8 mouse cellular contexts compared by ENCODE assay signal in the genomic region with DNA sequence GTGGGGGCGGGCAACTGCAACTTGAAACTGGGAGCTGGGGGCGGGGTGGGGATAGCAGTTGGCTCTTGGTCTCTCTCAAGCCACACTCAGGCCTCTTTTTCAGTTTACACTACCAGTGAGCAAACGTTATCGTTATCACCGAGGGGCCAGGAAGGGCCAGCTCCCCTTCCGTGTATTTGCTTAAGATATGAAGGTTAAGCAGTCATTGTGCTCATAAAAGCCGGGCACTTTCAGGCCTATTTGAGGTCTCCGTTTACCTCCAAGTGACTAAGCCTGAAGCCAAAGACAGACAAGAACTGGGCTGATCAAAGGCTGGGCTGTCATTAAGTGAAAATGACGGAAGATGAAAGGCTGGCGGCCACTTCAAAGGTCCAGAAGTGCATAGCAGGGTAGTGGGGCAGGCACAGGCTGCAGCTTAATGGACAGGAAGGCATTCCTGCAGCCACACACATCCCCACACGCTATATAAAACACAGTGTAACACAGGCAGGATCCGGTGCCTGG.
DNase-seq lines count a peak whose midpoint lies in the region; ATAC-seq lines count a peak whose summit lies in the region.

No protein-coding gene starts in this region.

- peak; percentile 85 for ATAC-seq in heart, embryonic 11.5 days (replicated peaks; ENCODE audit: insufficient number of reproducible peaks, low FRiP score, low TSS enrichment)
- ATAC-seq in hindbrain, embryonic 16.5 days, result 0 out of 2 replicates have a peak, but pooled peaks have one; percentile 26
- ATAC-seq in lung, embryonic 16.5 days (ENCODE audit: low read depth), result peak; percentile 88

- WGBS in heart, embryonic 11.5 days (ENCODE audit: insufficient replicate concordance), result under 1% methylated on average over 12 of the region's 12 CpGs
- 5% methylated on average over 12 of the region's 12 CpGs for WGBS in embryonic facial prominence, embryonic 10.5 days
- WGBS in hindbrain, embryonic 16.5 days, result 15% methylated on average over 12 of the region's 12 CpGs
- WGBS in lung, embryonic 16.5 days, result 2% methylated on average over 12 of the region's 12 CpGs

- no peaks in the 10 kb centered on the region for H3K36me3 ChIP-seq in heart, embryonic 11.5 days (ENCODE audit: control insufficient read depth, insufficient read depth, low read length)
- H3K36me3 ChIP-seq in embryonic facial prominence, embryonic 10.5 days (replicated peaks), result peaks cover 41% of the 10 kb centered on the region
- no peaks in the 10 kb centered on the region for H3K36me3 ChIP-seq in hindbrain, embryonic 16.5 days (ENCODE audit: control insufficient read depth, insufficient read depth, low read length)
- H3K36me3 ChIP-seq in lung, embryonic 16.5 days (ENCODE audit: control insufficient read depth, insufficient read depth, low read length), result peaks cover 7% of the 10 kb centered on the region

- 0 out of 2 replicates have a peak overlapping the region, but pooled peaks have one; percentile 49 for H3K9ac ChIP-seq in heart, embryonic 11.5 days (ENCODE audit: low read depth, low read length)
- no peak overlapping the region for H3K9ac ChIP-seq in hindbrain, embryonic 16.5 days (ENCODE audit: low read depth, low read length)
- H3K9ac ChIP-seq in lung, embryonic 16.5 days (ENCODE audit: low read length), result no peak overlapping the region

- no peaks in the 10 kb centered on the region for H3K27me3 ChIP-seq in heart, embryonic 11.5 days (ENCODE audit: control insufficient read depth, insufficient read depth, low read length)
- H3K27me3 ChIP-seq in embryonic facial prominence, embryonic 10.5 days (replicated peaks; ENCODE audit: low read depth, poor library complexity, severe bottlenecking), result no peaks in the 10 kb centered on the region
- no peaks in the 10 kb centered on the region for H3K27me3 ChIP-seq in hindbrain, embryonic 16.5 days (replicated peaks; ENCODE audit: control insufficient read depth, insufficient read depth, low read length)
- H3K27me3 ChIP-seq in lung, embryonic 16.5 days (ENCODE audit: control insufficient read depth, insufficient read depth, low read depth, low read length), result no peaks in the 10 kb centered on the region

- peak overlapping the region; percentile 90 for H3K27ac ChIP-seq in heart, embryonic 11.5 days (ENCODE audit: low read depth, low read length)
- peak overlapping the region; percentile 78 for H3K27ac ChIP-seq in embryonic facial prominence, embryonic 10.5 days (replicated peaks)
- peak overlapping the region; percentile 54 for H3K27ac ChIP-seq in hindbrain, embryonic 16.5 days (ENCODE audit: low read depth, low read length)
- H3K27ac ChIP-seq in lung, embryonic 16.5 days (ENCODE audit: low read length), result peak overlapping the region; percentile 89

- DNase-seq in heart, postnatal 25 days (ENCODE audit: low spot score), result no peak
- DNase-seq in embryonic facial prominence, embryonic 10.5 days (ENCODE audit: low spot score), result peak; percentile 85
- DNase-seq in yolk sac, embryonic 10.5 days (ENCODE audit: low spot score), result peak; percentile 85
- no peak for DNase-seq in cerebellum, adult 8-10 months
- DNase-seq in left cerebral cortex, adult 9 months (ENCODE audit: low spot score in 2 of 2), result no peak

- no peaks in the 10 kb centered on the region for H3K9me3 ChIP-seq in heart, embryonic 11.5 days (replicated peaks; ENCODE audit: control insufficient read depth, low read length)
- no peaks in the 10 kb centered on the region for H3K9me3 ChIP-seq in embryonic facial prominence, embryonic 10.5 days
- no peaks in the 10 kb centered on the region for H3K9me3 ChIP-seq in hindbrain, embryonic 16.5 days (ENCODE audit: control insufficient read depth, low read length)
- no peaks in the 10 kb centered on the region for H3K9me3 ChIP-seq in lung, embryonic 16.5 days (ENCODE audit: control insufficient read depth, low read length)

- intact Hi-C loops in heart, postnatal 25 days (cut with DNase I), result no loop called here

- H3K4me1 ChIP-seq in heart, embryonic 11.5 days (ENCODE audit: control insufficient read depth, insufficient read depth, low read length), result peaks cover 85% of the 10 kb centered on the region
- peaks cover 73% of the 10 kb centered on the region for H3K4me1 ChIP-seq in embryonic facial prominence, embryonic 10.5 days
- H3K4me1 ChIP-seq in hindbrain, embryonic 16.5 days (ENCODE audit: control insufficient read depth, insufficient read depth, low read depth, low read length), result peaks cover 47% of the 10 kb centered on the region
- peaks cover 79% of the 10 kb centered on the region for H3K4me1 ChIP-seq in lung, embryonic 16.5 days (replicated peaks; ENCODE audit: control insufficient read depth, insufficient read depth, low read length)

- peak overlapping the region; percentile 19 for H3K4me3 ChIP-seq in heart, embryonic 11.5 days (ENCODE audit: low read depth, low read length)
- peak overlapping the region; percentile 45 for H3K4me3 ChIP-seq in embryonic facial prominence, embryonic 10.5 days
- H3K4me3 ChIP-seq in hindbrain, embryonic 16.5 days (ENCODE audit: low read length), result no peak overlapping the region
- H3K4me3 ChIP-seq in lung, embryonic 16.5 days (ENCODE audit: low read length), result no peak overlapping the region; the same call in 1 of the 2 replicates

- peak overlapping the region; percentile 63 for H3K4me2 ChIP-seq in heart, embryonic 11.5 days
- peak overlapping the region; percentile 16; the same call in 1 of the 2 replicates for H3K4me2 ChIP-seq in hindbrain, embryonic 16.5 days (ENCODE audit: low read length)
- H3K4me2 ChIP-seq in lung, embryonic 16.5 days (ENCODE audit: low read depth, low read length), result peak overlapping the region; percentile 47

Comparison
In these comparisons a context has a peak if more than half of its experiments do, and no peak if none do; other contexts are left out.
1. ATAC-seq: peak in every context shown above with its lines; median percentile 88 in lung, embryonic 16.5 days; 85 in heart, embryonic 11.5 days; 26 in hindbrain, embryonic 16.5 days.
2. H3K4me3 ChIP-seq: peak in heart, embryonic 11.5 days (single experiment) and embryonic facial prominence, embryonic 10.5 days (single experiment); none in hindbrain, embryonic 16.5 days (single experiment) and lung, embryonic 16.5 days (single experiment).
3. DNase-seq: peak in embryonic facial prominence, embryonic 10.5 days (single experiment) and yolk sac, embryonic 10.5 days (single experiment); none in heart, postnatal 25 days (single experiment), cerebellum, adult 8-10 months (single experiment) and left cerebral cortex, adult 9 months (0 of 2).
4. Peak in every context shown above with its lines, with median percentiles within 50 percentile points of each other: H3K27ac ChIP-seq and H3K4me2 ChIP-seq.